Mouse (Mus musculus) ES-CJ7 (cell line): ENCODE measurements around the gene Tuba3a.
"Not testable (repeated sequence)": the region's sequence is repeated elsewhere in the genome, so short reads cannot be mapped to it uniquely, and the experiment has no call there.

ENCODE experiments used
- DNase-seq: peaks from one replicate; pipeline ENCODE4 v3.0.0; 2011; ENCODE audit warnings: low read depth, low spot score

Gene Tuba3a

DNA sequence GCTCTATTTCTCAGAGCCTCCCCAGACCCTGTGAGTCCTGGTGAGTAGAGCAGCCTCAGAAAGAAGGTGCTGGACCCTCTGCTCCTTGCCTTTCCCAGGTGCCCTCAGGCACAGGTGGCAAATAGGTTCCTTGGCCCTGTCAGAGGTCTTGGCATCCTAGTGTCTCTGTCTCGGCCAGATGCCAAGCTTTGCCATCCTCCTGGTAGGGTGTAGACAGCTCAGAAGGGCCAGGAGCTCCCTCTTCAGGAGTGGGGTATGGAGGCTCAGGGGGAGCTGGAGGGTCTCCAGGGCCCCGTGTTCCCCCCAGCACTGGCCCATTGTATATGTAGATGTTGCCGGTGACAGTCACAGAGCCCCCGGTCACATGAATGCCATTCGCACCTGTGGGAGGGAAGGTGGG is 21.2 kb upstream of the Tuba3a start:
- no peak for DNase-seq

DNA sequence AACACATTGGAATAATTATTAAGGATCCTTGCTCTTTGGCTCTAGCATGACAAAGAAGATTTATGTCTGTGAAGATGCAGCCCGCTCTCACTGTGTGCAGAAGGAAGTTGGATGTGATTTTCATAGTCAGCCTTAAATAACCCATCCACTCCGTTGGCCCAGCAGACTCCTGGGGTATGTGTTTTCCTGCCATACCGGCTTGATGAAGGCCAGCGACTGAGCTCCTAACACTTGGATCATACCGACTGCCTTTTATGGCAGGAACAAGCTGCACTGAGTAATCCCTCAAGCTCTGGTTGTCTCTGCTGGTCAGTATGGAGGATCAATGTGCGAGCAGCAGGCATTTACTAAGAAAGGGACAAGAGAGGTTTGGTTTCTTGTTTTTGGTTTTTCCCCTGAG is 19.6 kb upstream of the Tuba3a start:
- DNase-seq: no peak

DNA sequence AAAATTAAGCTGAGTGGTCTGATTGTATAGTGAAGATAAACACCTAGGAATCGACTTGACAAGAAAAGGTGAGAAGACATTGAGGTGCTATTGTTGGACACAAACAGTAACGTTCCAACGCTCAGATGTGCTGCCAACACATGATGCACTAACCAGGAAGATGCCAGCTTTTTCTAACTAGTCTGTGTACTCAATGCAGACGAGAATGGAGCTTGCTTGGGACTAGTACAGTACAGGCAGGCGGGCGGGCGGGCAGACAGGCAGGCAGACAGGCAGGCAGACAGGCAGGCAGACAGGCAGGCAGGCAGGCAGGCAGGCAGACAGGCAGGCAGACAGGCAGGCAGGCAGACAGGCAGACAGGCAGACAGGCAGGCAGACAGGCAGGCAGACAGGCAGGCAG is 18.6 kb upstream of the Tuba3a start:
- DNase-seq: peak; percentile 45

DNA sequence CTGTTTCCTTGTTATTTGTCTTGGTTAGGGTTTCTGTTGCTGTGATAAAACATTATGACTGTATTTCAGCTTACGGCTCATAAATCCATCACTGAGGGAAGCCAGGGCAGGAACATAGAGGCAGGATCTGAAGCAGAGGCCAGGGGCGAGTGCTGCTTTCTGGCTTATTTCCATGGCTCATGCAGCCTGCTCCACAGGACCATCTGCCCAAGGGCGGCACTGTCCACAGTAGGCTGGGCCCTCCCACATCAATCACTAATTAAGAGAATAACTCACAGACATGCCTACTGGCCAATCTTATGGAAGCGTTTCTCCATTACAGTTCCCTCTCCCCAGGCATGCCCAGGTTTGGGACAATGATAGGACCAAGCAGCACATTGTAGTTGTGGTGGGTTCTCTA is 17.4 kb upstream of the Tuba3a start:
- DNase-seq: no peak

DNA sequence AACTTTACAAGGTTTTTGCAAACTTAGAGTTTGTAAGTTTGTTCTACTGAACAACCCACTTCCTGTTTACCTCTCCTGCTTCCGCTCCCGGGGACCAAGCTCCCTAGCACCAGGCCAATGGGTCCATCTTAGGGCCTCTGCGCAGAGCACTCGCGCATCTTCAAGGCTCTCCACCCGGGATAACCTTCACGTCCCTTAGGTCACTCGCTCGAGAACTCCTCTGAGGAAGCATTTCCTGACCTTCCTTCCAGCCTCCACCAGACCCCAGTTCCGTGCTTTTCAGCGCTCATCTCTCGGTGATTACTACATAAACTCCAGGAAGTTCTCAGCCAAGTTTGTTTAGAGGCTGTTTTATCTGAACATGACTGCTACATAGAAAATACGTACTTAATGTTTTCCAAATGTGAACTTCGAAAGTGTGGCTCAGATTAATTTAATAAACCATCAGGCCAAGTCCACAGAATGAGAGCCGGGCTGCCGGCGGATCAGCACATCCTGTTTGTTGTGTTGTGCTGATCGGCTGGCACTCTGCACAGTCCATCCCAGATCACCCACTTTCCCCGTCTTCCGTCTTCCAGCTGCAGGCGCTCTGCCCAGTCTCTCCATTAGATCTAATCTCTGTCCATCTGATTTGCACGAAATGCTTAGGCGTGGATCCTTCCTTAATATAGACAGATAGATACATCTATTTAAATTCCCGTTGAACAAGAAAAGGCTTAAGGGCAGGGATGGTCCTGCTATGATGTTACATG is 16.6 kb upstream of the Tuba3a start:
- no peak for DNase-seq

DNA sequence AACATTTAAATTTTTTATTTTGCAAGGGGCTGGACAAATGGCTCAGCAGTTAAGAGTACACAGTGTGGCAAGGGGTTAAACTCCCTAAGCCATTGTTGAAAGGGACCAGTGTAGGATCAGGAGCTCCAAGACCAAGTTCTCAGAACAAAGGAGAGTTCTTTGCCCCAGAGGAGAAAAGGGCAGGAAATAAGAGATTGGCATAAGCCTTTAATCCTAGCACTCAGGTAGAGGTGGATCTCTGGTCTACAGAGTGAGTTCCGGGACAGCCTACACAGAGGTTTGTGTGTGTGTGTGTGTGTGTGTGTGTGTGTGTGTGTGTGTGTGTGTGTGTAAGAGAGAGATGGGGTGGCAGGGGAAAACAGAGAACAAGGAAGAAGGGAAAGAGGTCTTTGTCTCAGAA is 15.1 kb upstream of the Tuba3a start:
- DNase-seq: no peak

DNA sequence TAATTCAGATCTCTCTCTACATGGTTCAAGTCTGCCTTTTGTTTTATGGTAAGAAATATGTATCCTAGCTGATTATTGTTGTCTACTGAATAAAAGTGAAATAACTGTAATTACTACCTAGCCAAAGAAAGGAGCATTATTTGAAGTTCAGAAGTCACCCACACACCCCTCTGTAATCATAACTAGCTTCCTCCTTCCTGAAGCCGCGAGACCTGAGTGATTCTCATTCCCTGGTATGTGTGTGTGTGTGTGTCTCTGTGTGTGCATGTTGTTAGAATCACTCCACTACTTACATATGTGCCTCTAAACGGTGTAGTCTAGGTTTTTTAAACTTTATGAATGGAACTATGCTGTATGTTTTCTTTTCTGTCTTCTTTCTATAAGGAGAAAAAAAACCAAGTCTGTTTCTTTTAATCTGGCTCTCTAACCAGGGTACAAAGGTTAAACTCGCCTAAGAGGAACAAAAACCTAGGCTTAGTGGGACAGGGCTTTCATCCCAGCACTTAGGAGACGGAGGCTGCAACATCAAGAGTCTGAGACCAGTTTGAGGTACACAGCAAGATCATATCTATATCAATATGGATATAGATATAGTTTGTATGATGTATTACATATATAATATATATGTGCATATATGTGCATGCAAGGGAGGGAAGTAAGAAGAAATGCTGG is 11.4 kb upstream of the Tuba3a start:
- no peak for DNase-seq

DNA sequence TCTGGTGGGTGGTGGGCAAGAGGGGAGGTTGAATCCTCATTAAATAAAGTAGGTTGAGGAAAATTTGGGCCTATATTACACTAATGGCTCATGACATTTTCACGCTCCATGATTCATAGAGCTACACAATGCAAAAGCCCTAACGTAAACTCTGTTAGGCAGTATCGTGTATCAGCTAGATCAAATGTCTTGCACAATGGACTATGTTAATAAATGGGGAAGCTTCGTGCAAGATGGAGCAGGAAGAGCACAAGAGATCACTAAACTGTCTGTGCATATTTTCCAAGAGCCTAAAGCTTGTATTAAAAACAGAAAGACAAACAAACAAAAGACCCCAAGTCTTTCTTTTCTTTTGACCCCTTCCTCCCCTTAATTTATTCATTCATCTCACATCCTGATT is 8.2 kb upstream of the Tuba3a start:
- no peak for DNase-seq

DNA sequence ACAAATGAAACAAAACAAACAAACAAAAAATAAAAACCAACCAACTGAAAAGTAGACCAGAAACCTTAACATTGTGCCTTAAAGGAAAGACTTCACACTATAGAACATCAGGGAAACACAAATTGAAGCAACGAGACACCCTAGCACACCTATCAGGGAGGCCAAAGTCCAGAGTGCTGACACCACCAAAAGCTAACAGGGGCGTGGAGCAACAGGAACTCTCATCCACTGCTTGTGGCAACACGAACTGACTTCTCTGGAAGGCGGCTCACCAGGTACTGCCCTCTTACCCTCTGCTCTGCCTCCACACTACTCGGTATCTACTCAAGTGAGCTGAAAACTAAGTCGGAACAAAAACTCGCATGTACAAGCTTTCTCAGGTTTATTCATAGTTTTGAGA is 6.4 kb upstream of the Tuba3a start:
- DNase-seq: no peak

DNA sequence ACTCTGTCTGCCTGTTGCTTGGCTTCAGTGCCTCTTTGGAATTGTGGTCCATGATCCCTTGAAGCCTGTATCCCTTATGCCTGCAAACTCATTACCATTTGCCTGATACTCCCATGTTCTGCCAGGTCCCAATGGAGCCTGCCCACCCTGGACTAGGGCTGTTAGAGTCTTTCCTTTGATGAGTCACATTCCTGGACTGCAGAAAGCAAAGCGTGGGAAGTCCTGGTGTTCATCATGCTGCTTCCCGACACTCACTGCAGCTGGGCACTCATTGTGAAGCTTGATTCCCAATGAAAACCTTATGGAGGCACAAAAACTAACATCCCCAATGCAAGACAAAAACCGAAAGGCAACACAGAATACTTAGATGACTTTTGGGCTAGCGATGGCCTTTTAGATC is 5.5 kb upstream of the Tuba3a start:
- no peak for DNase-seq

DNA sequence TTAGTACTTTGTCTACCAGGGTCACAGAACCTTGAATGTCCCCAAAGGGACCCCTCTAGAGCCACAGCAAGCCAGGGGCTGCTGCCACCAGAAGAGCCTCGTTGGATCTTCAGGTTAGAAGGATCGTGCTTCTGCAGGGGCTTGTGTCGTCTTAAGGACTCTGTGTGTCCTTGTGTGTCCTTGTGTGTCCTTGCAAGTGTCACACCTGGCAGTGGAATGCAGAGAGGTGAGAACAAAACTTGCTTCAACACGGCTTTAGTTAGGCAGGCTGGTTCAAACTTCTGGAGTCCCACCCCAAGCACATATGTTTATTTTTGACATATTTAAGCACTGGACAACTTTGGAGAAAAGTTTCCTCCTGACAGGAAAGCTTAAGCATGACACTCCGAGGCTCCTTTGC is 2.9 kb upstream of the Tuba3a start:
- DNase-seq: no peak

DNA sequence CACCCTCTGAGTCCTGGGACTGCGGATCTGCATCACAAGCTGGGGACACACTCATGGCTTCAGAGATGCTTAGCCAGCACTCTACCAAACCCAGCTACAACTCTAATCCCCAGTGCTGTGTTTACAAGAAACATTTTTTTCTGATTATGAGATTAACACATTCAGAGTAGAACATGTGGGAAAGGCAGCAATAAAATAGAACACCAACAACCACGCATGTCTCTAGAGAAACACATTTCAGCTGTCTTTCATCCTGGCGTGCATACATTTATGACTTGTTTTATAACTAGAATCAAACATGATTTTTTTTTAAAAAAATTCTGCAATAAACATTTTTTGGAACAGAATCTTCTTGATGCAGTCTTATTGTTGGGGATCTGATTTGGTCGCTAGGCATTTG is 1.1 kb upstream of the Tuba3a start:
- DNase-seq: no peak

DNA sequence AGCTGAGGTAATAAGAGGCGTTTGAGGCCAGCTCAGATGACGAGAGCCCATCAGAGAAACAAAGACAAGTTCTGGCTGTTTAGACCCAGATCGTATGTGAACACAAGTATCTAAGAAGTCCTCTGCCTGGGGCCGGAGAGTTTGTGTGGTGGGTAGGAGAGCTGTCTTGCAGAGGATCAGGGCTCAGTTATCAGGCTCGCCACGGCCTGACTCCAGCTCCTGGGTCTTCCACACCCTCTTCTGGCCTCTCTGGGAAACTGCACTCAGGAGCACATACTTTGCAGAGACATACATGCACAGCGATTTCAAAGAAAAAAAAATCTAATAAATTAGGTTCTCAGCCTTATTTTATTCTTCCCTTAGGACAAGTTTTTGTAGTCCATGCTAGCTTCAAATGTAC is 1.1 kb downstream of the Tuba3a start:
- peak; percentile 63 for DNase-seq

DNA sequence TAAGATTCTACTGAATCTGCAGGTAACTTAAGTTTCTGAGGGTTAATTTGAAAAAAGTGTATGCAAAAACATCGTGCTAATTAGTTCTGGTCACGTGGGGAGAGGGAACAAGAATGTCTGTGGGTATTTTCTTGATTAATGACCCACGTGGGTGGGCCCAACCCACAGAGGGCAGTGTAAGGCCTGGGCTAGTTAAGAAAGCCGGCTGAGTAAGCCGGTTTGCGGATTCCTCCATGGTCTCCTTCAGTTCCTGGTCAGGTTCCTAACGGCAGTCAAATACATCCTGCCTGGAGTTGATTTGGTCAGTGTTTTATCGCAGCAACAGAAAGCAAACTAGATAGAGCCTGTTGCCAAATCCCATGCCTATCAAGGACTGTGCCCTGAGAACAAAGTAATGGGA is 1.6 kb downstream of the Tuba3a start:
- DNase-seq: no peak

DNA sequence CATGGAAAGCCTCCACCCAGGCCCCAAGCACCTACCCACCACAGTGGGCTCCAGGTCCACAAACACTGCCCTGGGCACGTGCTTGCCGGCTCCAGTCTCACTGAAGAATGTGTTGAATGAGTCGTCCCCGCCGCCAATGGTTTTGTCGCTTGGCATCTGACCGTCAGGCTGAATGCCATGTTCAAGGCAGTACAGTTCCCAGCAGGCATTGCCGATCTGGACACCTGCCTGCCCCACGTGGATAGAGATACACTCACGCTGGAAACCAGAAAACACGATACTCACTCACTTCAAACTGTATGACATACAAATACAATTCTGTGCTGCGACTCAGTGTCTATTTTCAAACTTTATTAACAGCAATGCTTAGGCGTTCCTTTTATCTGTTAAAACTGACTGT is 3.1 kb downstream of the Tuba3a start:
- not testable (repeated sequence) for DNase-seq

DNA sequence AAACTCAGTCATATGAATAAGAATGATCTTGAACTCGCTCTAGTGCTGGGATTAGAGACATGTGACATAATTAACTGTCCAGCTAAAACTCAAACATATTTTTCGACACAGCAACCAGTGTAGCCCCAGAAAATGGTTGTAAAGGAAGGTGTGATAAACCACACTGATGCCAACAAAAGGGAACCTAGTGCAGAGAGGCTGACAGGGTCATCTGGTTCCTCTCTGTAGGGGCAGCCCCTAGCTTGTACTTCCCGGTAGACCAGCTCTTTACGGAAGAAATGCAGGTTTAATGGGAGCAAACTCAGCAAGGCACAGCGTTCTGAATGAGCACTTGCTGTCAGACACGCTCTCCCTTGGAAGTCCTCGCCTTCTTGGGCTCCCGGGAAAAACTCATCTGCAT is 6.1 kb downstream of the Tuba3a start:
- no peak for DNase-seq

DNA sequence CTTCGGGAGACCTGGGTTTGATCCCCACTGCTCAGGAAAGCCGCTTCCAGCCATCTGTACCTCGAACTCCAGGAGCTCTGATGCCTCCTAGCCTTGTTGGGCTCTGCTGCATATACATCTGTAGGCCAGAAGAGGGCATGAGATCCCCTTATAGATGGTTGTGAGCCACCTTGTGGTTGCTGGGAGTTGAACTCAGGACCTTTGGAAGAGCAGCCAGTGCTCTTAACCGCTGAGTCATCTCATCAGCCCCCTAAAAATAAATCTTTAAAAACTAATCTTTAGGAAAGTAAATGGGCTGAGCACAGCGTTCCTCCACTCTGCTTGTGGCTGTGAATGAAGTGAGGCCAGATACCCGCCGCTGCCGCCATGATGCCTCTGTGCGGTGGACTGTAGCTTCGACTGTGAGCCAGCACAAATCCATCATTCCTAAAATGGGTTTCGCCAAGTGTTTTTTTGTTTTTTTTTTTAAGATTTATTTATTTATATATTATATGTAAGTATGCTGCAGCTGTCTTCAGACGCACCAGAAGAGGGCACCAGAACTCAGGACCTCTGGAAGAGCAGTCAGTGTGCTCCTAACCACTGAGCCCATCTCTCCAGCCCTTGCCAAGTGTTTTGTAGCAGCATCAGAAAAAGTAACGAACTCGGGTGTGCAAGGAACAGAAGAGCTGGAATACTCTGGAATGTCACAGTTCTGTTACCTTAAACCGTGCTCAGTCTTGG is 10.8 kb downstream of the Tuba3a start:
- peak; percentile 85 for DNase-seq

DNA sequence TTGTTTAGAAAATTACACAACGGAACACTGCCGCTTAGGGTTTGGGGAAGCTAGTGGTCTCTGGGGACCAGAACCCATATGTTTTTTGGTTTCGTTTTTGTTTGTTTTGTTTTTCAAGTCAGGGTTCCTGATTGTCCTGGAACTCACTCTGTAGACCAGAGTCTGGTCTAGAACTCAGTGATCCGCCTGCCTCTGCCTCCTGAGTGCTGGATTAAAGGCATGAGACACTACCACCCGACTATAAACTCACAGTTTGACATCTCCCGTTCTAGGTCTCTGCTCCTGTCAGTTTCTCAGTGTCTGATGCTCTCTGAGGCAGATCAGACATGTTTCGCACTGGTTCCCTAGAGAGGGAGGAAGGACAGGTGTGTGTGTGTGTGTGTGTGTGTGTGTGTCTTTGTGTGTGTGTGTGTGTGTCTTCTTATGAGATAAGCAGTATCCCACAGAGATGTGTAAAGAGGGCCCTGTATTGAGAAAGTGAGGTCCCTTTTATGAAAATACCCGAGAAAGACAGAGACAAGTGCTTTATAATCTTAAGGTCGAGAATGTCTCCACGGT is 13.5 kb downstream of the Tuba3a start:
- no peak for DNase-seq

DNA sequence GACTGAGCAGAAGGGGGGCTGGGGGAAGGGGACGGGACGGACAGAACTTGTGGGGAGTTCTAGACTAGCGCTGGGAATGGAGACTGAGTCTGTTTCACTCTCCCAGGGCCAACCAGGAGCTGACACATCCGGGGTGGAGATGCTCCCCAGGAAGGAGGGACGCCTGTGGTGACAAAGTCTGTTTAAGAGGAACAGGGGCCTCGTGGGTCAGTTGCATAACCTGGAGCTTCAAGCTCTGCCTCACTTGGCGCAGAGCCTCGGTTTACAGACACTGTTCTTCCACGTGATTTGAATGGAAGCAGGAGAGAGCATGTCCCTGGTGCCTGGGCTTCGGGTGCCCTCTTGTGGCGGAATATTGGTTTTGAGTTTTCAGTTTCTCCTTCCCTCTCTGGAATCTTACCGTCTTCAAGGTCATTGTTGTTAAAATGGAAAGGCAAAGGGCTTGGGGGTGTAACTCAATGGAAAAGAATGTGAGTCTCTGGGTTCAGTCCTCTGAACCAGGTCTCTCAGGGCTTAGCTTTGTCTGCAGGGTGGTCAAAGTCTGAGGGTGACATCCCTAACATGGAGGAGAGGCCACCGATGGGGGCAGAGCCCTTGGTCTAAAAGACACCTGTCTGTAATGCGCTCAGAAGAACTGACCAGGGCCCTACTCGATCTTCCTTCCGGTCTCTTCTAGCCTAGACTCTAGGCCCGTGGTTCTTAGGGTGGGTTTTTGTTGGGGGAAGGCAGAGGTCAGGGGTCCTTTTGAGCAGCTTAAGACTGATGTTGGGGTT is 14.2 kb downstream of the Tuba3a start:
- DNase-seq: peak; percentile 95

DNA sequence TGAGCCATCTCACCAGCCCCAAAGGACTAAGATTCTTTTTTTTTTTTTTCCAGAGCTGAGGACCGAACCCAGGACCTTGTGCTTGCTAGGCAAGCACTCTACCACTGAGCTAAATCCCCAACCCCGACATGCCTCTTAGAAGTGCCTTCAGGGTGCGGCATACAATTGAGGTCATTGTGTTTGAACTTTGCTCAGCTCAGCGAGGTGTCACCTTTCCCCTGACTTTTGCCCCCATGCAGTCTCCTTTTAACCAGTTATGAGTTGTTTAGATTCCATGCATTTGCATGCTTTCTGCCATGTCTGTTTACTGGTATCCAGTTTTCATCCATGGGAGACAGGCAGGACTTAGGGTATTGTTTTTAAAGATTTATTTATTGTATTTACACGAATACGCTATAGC is 17.0 kb downstream of the Tuba3a start:
- peak; percentile 73 for DNase-seq

DNA sequence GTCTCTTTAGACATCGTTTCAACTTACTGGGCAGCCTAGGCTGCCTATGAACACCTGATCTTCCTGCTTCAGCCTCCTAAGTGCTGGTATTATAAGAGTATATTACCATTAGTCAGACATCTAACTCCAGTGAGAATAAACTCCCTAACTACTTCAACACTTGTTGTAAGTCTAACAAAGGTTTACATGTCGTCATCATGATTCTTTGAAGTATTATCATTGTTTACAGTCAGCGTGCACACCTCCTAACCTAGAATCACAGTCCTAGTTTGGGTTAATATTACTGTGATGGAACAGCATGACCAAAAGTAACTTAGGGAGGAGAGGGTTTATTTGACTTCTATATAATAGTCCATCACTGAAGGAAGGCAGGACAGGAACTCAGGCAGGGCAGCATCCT is 18.4 kb downstream of the Tuba3a start:
- no peak for DNase-seq

DNA sequence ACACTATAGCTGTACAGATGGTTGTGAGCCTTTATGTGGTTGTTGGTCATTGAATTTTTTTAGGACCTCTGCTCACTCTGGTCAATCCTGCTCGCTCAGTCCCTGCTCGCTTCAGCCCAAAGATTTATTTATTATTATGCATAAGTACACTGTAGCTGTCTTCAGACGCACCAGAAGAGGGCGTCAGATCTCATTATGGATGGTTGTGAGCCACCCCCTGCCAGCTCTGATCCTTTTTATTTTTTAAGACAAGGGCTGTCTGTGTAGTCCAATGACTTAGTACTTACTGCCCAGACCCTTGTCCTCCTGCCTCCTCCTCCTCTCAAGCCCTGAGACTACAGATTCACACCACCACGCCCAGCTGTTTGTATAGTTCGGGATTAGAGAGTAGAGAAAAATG is 19.2 kb downstream of the Tuba3a start:
- not testable (repeated sequence) for DNase-seq
